ENCODE assay signal across 8 mouse cellular contexts in genomic region chr9:21547075-21547941, GRCm38 (mm10). TPM values are rescaled to one million over a fixed set of nuclear protein-coding genes. Genes with fewer than 3 reads are reported as not detected.
DNase-seq lines count a peak whose midpoint lies in the region; ATAC-seq and TF ChIP-seq lines count a peak whose summit lies in the region.

No protein-coding gene starts in this region.

- H3K36me3 ChIP-seq in MEL (ENCODE audit: control insufficient read depth in 1 of 2, insufficient read depth in 2 of 2, low read length in 2 of 2), result peaks cover 20 to 28% of the 10 kb centered on the region in 2 experiments
- peaks cover 17% of the 10 kb centered on the region for H3K36me3 ChIP-seq in forebrain, embryonic 12.5 days (replicated peaks)
- peaks cover 6% of the 10 kb centered on the region; the same call in 1 of the 2 replicates for H3K36me3 ChIP-seq in lung, embryonic 16.5 days (ENCODE audit: control insufficient read depth, insufficient read depth, low read length)

- peak overlapping the region; percentile 84 to 93 for H3K4me3 ChIP-seq in MEL (ENCODE audit: control insufficient read depth in 1 of 2, insufficient read depth in 1 of 2, low read depth in 2 of 2, low read length in 2 of 2)
- H3K4me3 ChIP-seq in brown adipose tissue, adult 24 weeks (ENCODE audit: insufficient read depth, low read depth, low read length), result peak overlapping the region; percentile 74
- peak overlapping the region; percentile 79 for H3K4me3 ChIP-seq in forebrain, embryonic 12.5 days (replicated peaks)
- H3K4me3 ChIP-seq in lung, embryonic 16.5 days (ENCODE audit: low read length), result peak overlapping the region; percentile 84

- H3K79me2 ChIP-seq in MEL (ENCODE audit: control insufficient read depth, insufficient read depth, low read length, poor library complexity), result peaks cover 48% of the 10 kb centered on the region

- H3K27ac ChIP-seq in MEL (ENCODE audit: control insufficient read depth, low read depth, low read length), result peak overlapping the region; percentile 69
- peak overlapping the region; percentile 56 for H3K27ac ChIP-seq in brown adipose tissue, adult 24 weeks (replicated peaks; ENCODE audit: low read depth, low read length)
- peak overlapping the region; percentile 99 for H3K27ac ChIP-seq in forebrain, embryonic 12.5 days
- peak overlapping the region; percentile 97 for H3K27ac ChIP-seq in lung, embryonic 16.5 days (ENCODE audit: low read length)

- peak; percentile 84 for DNase-seq in MEL (ENCODE audit: low read depth, low spot score)
- DNase-seq in heart, postnatal 14 days, result peak; percentile 32 to 71
- DNase-seq in large intestine, adult 2 months (ENCODE audit: low read depth, low spot score), result peak; percentile 42
- DNase-seq in retina, postnatal 1 day, result peak; percentile 82

- TF ChIP-seq RAD21 in MEL (IDR thresholded peaks at IDR 0.05; ENCODE audit: low read depth, low read length), result no peak

- peak overlapping the region; percentile 69 for H3K4me2 ChIP-seq in forebrain, embryonic 12.5 days
- H3K4me2 ChIP-seq in lung, embryonic 16.5 days (ENCODE audit: low read depth, low read length), result peak overlapping the region; percentile 90

- H3K9ac ChIP-seq in MEL (ENCODE audit: control insufficient read depth, low read depth, low read length, poor library complexity, severe bottlenecking), result peak overlapping the region; percentile 94
- H3K9ac ChIP-seq in forebrain, embryonic 12.5 days, result peak overlapping the region; percentile 95
- peak overlapping the region; percentile 96 for H3K9ac ChIP-seq in lung, embryonic 16.5 days (ENCODE audit: low read length)

- peak; percentile 3 to 25; a peak in 1 of 4 replicates for TF ChIP-seq EP300 in MEL (IDR thresholded peaks at IDR 0.05; ENCODE audit: low read depth in 1 of 2, low read length in 2 of 2)

- H3K9me3 ChIP-seq in MEL (replicated peaks; ENCODE audit: insufficient read depth, low read length), result no peaks in the 10 kb centered on the region
- H3K9me3 ChIP-seq in forebrain, embryonic 12.5 days, result no peaks in the 10 kb centered on the region
- no peaks in the 10 kb centered on the region for H3K9me3 ChIP-seq in lung, embryonic 16.5 days (ENCODE audit: control insufficient read depth, low read length)

- WGBS in forebrain, embryonic 12.5 days, result 1% methylated on average over 44 of the region's 66 CpGs
- under 1% methylated on average over 64 of the region's 66 CpGs for WGBS in large intestine, adult 2 months
- under 1% methylated on average over 39 of the region's 66 CpGs for WGBS in lung, embryonic 16.5 days

- peaks cover 15 to 17% of the 10 kb centered on the region in 2 experiments for H3K4me1 ChIP-seq in MEL (ENCODE audit: control insufficient read depth in 1 of 2, insufficient read depth in 2 of 2, low read length in 2 of 2)
- peaks cover 7% of the 10 kb centered on the region; the same call in 1 of the 2 replicates for H3K4me1 ChIP-seq in brown adipose tissue, adult 24 weeks (ENCODE audit: control insufficient read depth, insufficient read depth, insufficient read length, low read length)
- peaks cover 29% of the 10 kb centered on the region for H3K4me1 ChIP-seq in forebrain, embryonic 12.5 days
- peaks cover 20% of the 10 kb centered on the region for H3K4me1 ChIP-seq in lung, embryonic 16.5 days (replicated peaks; ENCODE audit: control insufficient read depth, insufficient read depth, low read length)

- peak; percentile 43 for ATAC-seq in forebrain, embryonic 12.5 days (ENCODE audit: low FRiP score)
- ATAC-seq in lung, embryonic 16.5 days (ENCODE audit: low read depth), result peak; percentile 21
- no peak for ATAC-seq in megakaryocyte-erythroid progenitor cell, adult 5-6 weeks (replicated peaks; ENCODE audit: low FRiP score, low TSS enrichment, poor library complexity, severe bottlenecking)

- intact Hi-C loops in heart, postnatal 14 days (cut with DNase I), result loop anchor here (5.0 kb wide), 1 partner anchor 45 kb away; the partner anchor contains the start of genes Timm29 and Yipf2

- peak in 2 of 3 experiments; percentile 21 to 36; a peak in 3 of 6 replicates for TF ChIP-seq CTCF in MEL (IDR thresholded peaks at IDR 0.05 in 2 of 3, conservative IDR thresholded peaks at IDR 0.05 in 1 of 3; ENCODE audit: control insufficient read depth in 1 of 3, insufficient read depth in 1 of 3, low read depth in 2 of 3, low read length in 3 of 3, poor library complexity in 1 of 3, severe bottlenecking in 1 of 3)

- no peaks in the 10 kb centered on the region for H3K27me3 ChIP-seq in MEL (ENCODE audit: control insufficient read depth in 1 of 2, insufficient read depth in 2 of 2, low read length in 2 of 2)
- no peaks in the 10 kb centered on the region for H3K27me3 ChIP-seq in forebrain, embryonic 12.5 days
- H3K27me3 ChIP-seq in lung, embryonic 16.5 days (ENCODE audit: control insufficient read depth, insufficient read depth, low read depth, low read length), result no peaks in the 10 kb centered on the region

- TF ChIP-seq POLR2A in MEL (IDR thresholded peaks at IDR 0.05; ENCODE audit: control insufficient read depth in 1 of 2, insufficient read depth in 1 of 2, low read depth in 1 of 2, low read length in 2 of 2, poor library complexity in 1 of 2), result peak in 1 of 2 experiments; percentile 62; a peak in 3 of 4 replicates

RNA-seq across cellular contexts. Expression of gene Carm1, which starts 0.6 kb away (rescaled TPM):
- 121 and 131 TPM in 2 replicates for total RNA-seq in MEL (2012; rRNA removed)
- polyA plus RNA-seq in MEL (2012; ENCODE audit: insufficient read depth in 1 of 2, insufficient read length in 2 of 2, low read depth in 1 of 2, low replicate concordance in 2 of 2, missing spikeins in 1 of 2), result 100 to 1,000 TPM; 121 to 423 TPM
- 20.7 and 22.0 TPM in 2 replicates for polyA plus RNA-seq in brown adipose tissue, adult 24 weeks (2012; ENCODE audit: insufficient read depth, insufficient read length, missing spikeins)
- polyA plus RNA-seq in forebrain, embryonic 12.5 days (2016; fragmentation: Nextera tagmentation; extraction: Ambion mirVana), result 54.7 and 62.5 TPM in 2 replicates
- total RNA-seq in heart, postnatal 14 days (2021), result 10 to 100 TPM; 50.3 to 54.2 TPM
- polyA plus RNA-seq in large intestine, adult 2 months (2012; rRNA removed), result 36.2 and 50.3 TPM in 2 replicates
- 17.1 and 20.8 TPM in 2 replicates for polyA plus RNA-seq in lung, embryonic 16.5 days (2015; fragmentation: Nextera tagmentation; extraction: Ambion mirVana)
- total RNA-seq in megakaryocyte-erythroid progenitor cell, adult 5-6 weeks (2014; fragmentation: Nextera tagmentation), result 95.2 and 131 TPM in 2 replicates
- total RNA-seq in megakaryocyte-erythroid progenitor cell, adult 5-6 weeks (2017), result 24.9 and 46.0 TPM in 2 replicates

RNA-seq across cellular contexts. Expression of gene AB124611, which starts 21.3 kb away (rescaled TPM):
- 37.2 and 55.2 TPM in 2 replicates for total RNA-seq in MEL (2012; rRNA removed)
- polyA plus RNA-seq in MEL (2012; ENCODE audit: insufficient read depth in 1 of 2, insufficient read length in 2 of 2, low read depth in 1 of 2, low replicate concordance in 2 of 2, missing spikeins in 1 of 2), result 10 to 100 TPM in 1 of 2 experiments, not detected in 1; 58.7 TPM
- 2.1 and 2.6 TPM in 2 replicates for polyA plus RNA-seq in brown adipose tissue, adult 24 weeks (2012; ENCODE audit: insufficient read depth, insufficient read length, missing spikeins)
- 4.9 and 7.2 TPM in 2 replicates for polyA plus RNA-seq in forebrain, embryonic 12.5 days (2016; fragmentation: Nextera tagmentation; extraction: Ambion mirVana)
- total RNA-seq in heart, postnatal 14 days (2021), result 1 to 10 TPM; 2.1 TPM
- polyA plus RNA-seq in large intestine, adult 2 months (2012; rRNA removed), result 1.7 and 3.0 TPM in 2 replicates
- 3.9 and 4.0 TPM in 2 replicates for polyA plus RNA-seq in lung, embryonic 16.5 days (2015; fragmentation: Nextera tagmentation; extraction: Ambion mirVana)
- total RNA-seq in megakaryocyte-erythroid progenitor cell, adult 5-6 weeks (2014; fragmentation: Nextera tagmentation), result 2.5 and 5.3 TPM in 2 replicates
- 1.8 and 11.3 TPM in 2 replicates for total RNA-seq in megakaryocyte-erythroid progenitor cell, adult 5-6 weeks (2017)

RNA-seq across cellular contexts. Expression of gene Tmed1, which starts 37.3 kb away (rescaled TPM):
- total RNA-seq in MEL (2012; rRNA removed), result 128 and 146 TPM in 2 replicates
- polyA plus RNA-seq in MEL (2012; ENCODE audit: insufficient read depth in 1 of 2, insufficient read length in 2 of 2, low read depth in 1 of 2, low replicate concordance in 2 of 2, missing spikeins in 1 of 2), result 10 to 100 TPM in 1 of 2 experiments, not detected in 1; 89.4 TPM
- 19.3 and 24.6 TPM in 2 replicates for polyA plus RNA-seq in brown adipose tissue, adult 24 weeks (2012; ENCODE audit: insufficient read depth, insufficient read length, missing spikeins)
- 68.0 and 68.2 TPM in 2 replicates for polyA plus RNA-seq in forebrain, embryonic 12.5 days (2016; fragmentation: Nextera tagmentation; extraction: Ambion mirVana)
- 10 to 100 TPM; 40.7 to 44.5 TPM for total RNA-seq in heart, postnatal 14 days (2021)
- polyA plus RNA-seq in large intestine, adult 2 months (2012; rRNA removed), result 11.6 and 15.5 TPM in 2 replicates
- 115 and 118 TPM in 2 replicates for polyA plus RNA-seq in lung, embryonic 16.5 days (2015; fragmentation: Nextera tagmentation; extraction: Ambion mirVana)
- 17.0 and 26.4 TPM in 2 replicates for total RNA-seq in megakaryocyte-erythroid progenitor cell, adult 5-6 weeks (2014; fragmentation: Nextera tagmentation)
- 13.5 and 14.6 TPM in 2 replicates for total RNA-seq in megakaryocyte-erythroid progenitor cell, adult 5-6 weeks (2017)

RNA-seq across cellular contexts. Expression of gene Timm29, which starts 45.2 kb away (rescaled TPM):
- 74.1 and 87.9 TPM in 2 replicates for total RNA-seq in MEL (2012; rRNA removed)
- polyA plus RNA-seq in MEL (2012; ENCODE audit: insufficient read depth in 1 of 2, insufficient read length in 2 of 2, low read depth in 1 of 2, low replicate concordance in 2 of 2, missing spikeins in 1 of 2), result 100 to 1,000 TPM in 1 of 2 experiments, 10 to 100 TPM in 1; 45.8 to 163 TPM
- polyA plus RNA-seq in brown adipose tissue, adult 24 weeks (2012; ENCODE audit: insufficient read depth, insufficient read length, missing spikeins), result 30.3 and 31.1 TPM in 2 replicates
- polyA plus RNA-seq in forebrain, embryonic 12.5 days (2016; fragmentation: Nextera tagmentation; extraction: Ambion mirVana), result 54.5 and 55.9 TPM in 2 replicates
- total RNA-seq in heart, postnatal 14 days (2021), result 10 to 100 TPM; 49.4 to 50.7 TPM
- polyA plus RNA-seq in large intestine, adult 2 months (2012; rRNA removed), result 15.2 and 18.0 TPM in 2 replicates
- polyA plus RNA-seq in lung, embryonic 16.5 days (2015; fragmentation: Nextera tagmentation; extraction: Ambion mirVana), result 22.2 and 24.2 TPM in 2 replicates
- 27.2 and 30.2 TPM in 2 replicates for total RNA-seq in megakaryocyte-erythroid progenitor cell, adult 5-6 weeks (2014; fragmentation: Nextera tagmentation)
- 37.6 and 51.4 TPM in 2 replicates for total RNA-seq in megakaryocyte-erythroid progenitor cell, adult 5-6 weeks (2017)

RNA-seq across cellular contexts. Expression of gene Yipf2, which starts 45.3 kb away (rescaled TPM):
- 22.8 and 24.0 TPM in 2 replicates for total RNA-seq in MEL (2012; rRNA removed)
- polyA plus RNA-seq in MEL (2012; ENCODE audit: insufficient read depth in 1 of 2, insufficient read length in 2 of 2, low read depth in 1 of 2, low replicate concordance in 2 of 2, missing spikeins in 1 of 2), result 10 to 100 TPM in 1 of 2 experiments, not detected in 1; 84.9 TPM
- 12.7 and 14.6 TPM in 2 replicates for polyA plus RNA-seq in brown adipose tissue, adult 24 weeks (2012; ENCODE audit: insufficient read depth, insufficient read length, missing spikeins)
- polyA plus RNA-seq in forebrain, embryonic 12.5 days (2016; fragmentation: Nextera tagmentation; extraction: Ambion mirVana), result 17.3 TPM in 2 replicates
- total RNA-seq in heart, postnatal 14 days (2021), result 1 to 10 TPM; 6.6 to 7.0 TPM
- polyA plus RNA-seq in large intestine, adult 2 months (2012; rRNA removed), result 31.1 and 38.2 TPM in 2 replicates
- 30.0 and 38.8 TPM in 2 replicates for polyA plus RNA-seq in lung, embryonic 16.5 days (2015; fragmentation: Nextera tagmentation; extraction: Ambion mirVana)
- 3.6 and 5.6 TPM in 2 replicates for total RNA-seq in megakaryocyte-erythroid progenitor cell, adult 5-6 weeks (2014; fragmentation: Nextera tagmentation)
- 3.1 and 4.9 TPM in 2 replicates for total RNA-seq in megakaryocyte-erythroid progenitor cell, adult 5-6 weeks (2017)
